Mouse (Mus musculus) stomach, embryonic 14.5 days (tissue): ENCODE data around the gene Rfc2. TPM values are rescaled to one million over a fixed set of nuclear protein-coding genes. Genes with fewer than 3 reads are reported as not detected.
A peak's percentile ranks its signal among the peaks of the same experiment; 100 is the strongest.

ENCODE experiments used
- ATAC-seq: fragments of 200-750 bp; cut with Nextera tagmentation; 2 replicates; pipeline ENCODE4 v1.8.0; 2017; ENCODE audit warnings: low read depth, moderate TSS enrichment; ENCODE audit not compliant: insufficient number of reproducible peaks, insufficient read depth, low FRiP score
- H3K27ac ChIP-seq: fragments of 300-500 bp; sonication (generic); 2 replicates; pipeline ENCODE4 v1.5.1; 2014; ENCODE audit warnings: mild to moderate bottlenecking, low read length, moderate library complexity, mixed read lengths
- H3K27me3 ChIP-seq: fragments of 300-500 bp; sonication (generic); 2 replicates; pipeline ENCODE4 v1.6.1; 2014; ENCODE audit warnings: low read length, control low read depth, mixed read lengths; ENCODE audit not compliant: control insufficient read depth, insufficient read depth
- H3K36me3 ChIP-seq: fragments of 300-500 bp; sonication (generic); 2 replicates; pipeline ENCODE4 v1.6.1; 2014; ENCODE audit warnings: mild to moderate bottlenecking, control low read depth, low read length, moderate library complexity, mixed read lengths; ENCODE audit not compliant: control insufficient read depth, insufficient read depth
- H3K4me1 ChIP-seq: fragments of 300-500 bp; sonication (generic); 2 replicates; pipeline ENCODE4 v1.6.1; 2014; ENCODE audit warnings: low read length, control low read depth, mixed read lengths; ENCODE audit not compliant: control insufficient read depth, insufficient read depth
- H3K4me2 ChIP-seq: fragments of 300-500 bp; sonication (generic); replicated peaks from 2 replicates; pipeline ENCODE4 v1.6.1; 2014; ENCODE audit warnings: low read depth, low read length, control low read depth
- H3K4me3 ChIP-seq: fragments of 300-500 bp; sonication (generic); 2 replicates; pipeline ENCODE4 v1.5.1; 2014; ENCODE audit warnings: low read depth, low read length, control low read depth
- H3K9ac ChIP-seq: fragments of 300-500 bp; sonication (generic); replicated peaks from 2 replicates; pipeline ENCODE4 v1.6.1; 2014; ENCODE audit warnings: low read depth, mild to moderate bottlenecking, control low read depth, low read length, moderate library complexity, mixed read lengths
- H3K9me3 ChIP-seq: fragments of 300-500 bp; sonication (generic); 2 replicates; pipeline ENCODE4 v1.6.1; 2016; ENCODE audit warnings: low read depth, low read length, control low read depth; ENCODE audit not compliant: control insufficient read depth
- WGBS: fragments of 180-500 bp; shearing (Covaris S2); extraction: QIAGEN DNeasy Blood & Tissue Kit; methylation state at CpG from one replicate; pipeline ENCODE4 v1.1.7; 2014; 5-methylcytosine and 5-hydroxymethylcytosine counted together
- polyA plus RNA-seq: library from polyadenylated mRNA; unstranded; fragments of >200 nt; fragmentation: Nextera tagmentation; extraction: Ambion mirVana; gene quantifications from 2 replicates; pipeline ENCODE4 v1.2.1, GENCODE M21; 2014

The Rfc2 gene
- polyA plus RNA-seq, 1 experiment from 2014 or later: 285 TPM

GRCm38 (mm10) chr5:134545242-134545629 is 35.9 kb upstream of the Rfc2 start:
- H3K4me1 ChIP-seq: peaks cover 29% of the 10 kb centered on the region
- no peaks in the 10 kb centered on the region for H3K36me3 ChIP-seq
- no peak for ATAC-seq
- no peaks in the 10 kb centered on the region for H3K27me3 ChIP-seq
- H3K9me3 ChIP-seq: no peaks in the 10 kb centered on the region
- no peak overlapping the region for H3K9ac ChIP-seq
- H3K4me2 ChIP-seq: no peak overlapping the region
- no peak overlapping the region for H3K4me3 ChIP-seq
- WGBS: 50% methylated on average over 3 of the region's 3 CpGs
- no peak overlapping the region for H3K27ac ChIP-seq

DNA sequence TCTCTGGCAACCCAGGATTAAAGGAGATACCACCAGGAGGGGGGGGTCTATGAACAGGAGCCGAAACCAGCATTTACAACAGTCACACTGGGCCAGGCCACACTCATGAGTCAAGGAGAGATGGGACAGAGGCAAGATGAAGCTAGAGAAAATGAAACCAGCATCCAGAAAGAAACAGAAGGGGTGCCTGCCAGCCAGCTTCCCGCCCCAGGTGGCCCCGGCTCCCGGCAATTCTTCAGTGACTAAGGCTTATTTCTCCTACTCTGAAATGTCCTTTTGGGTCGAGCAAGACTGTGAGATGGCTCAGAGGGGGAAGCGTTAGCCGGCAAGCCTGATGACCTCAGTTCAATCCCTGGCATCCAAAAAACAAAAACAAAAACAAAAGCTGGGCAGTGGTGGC is 34.4 kb upstream of the Rfc2 start:
- Histone ChIP-seq H3K4me2 (no peak overlapping the region), H3K36me3 (no peaks in the 10 kb centered on the region), H3K9ac (no peak overlapping the region), H3K9me3 (no peaks in the 10 kb centered on the region), H3K27ac (no peak overlapping the region), H3K27me3 (no peaks in the 10 kb centered on the region), H3K4me3 (no peak overlapping the region), H3K4me1 (peaks cover 22% of the 10 kb centered on the region)
- no peak for ATAC-seq
- WGBS: 87% methylated on average over 7 of the region's 7 CpGs

DNA sequence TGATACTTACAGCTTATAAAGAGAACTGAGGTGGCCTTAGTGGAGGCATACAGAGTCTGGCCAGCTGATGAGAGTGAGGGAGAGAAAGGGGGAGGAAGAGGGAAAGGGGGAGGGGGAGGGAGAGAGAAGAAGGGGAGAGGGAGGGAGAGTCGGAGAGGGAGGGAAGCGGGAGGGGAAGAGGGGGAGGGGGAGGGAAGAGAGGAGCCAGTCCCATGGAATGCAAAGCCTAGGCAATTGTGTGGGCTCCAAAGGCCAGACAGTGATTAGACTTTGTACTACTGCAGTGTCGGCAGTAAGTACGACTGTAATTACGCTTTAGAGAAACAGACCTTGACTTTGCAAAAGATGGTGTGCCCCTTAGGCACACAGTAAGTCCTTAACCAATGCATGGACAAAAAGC is 32.9 kb upstream of the Rfc2 start:
- no peak overlapping the region for H3K27ac ChIP-seq
- no peaks in the 10 kb centered on the region for H3K9me3 ChIP-seq
- H3K4me1 ChIP-seq: peaks cover 24% of the 10 kb centered on the region
- H3K36me3 ChIP-seq: no peaks in the 10 kb centered on the region
- no peaks in the 10 kb centered on the region for H3K27me3 ChIP-seq
- H3K9ac ChIP-seq: no peak overlapping the region
- 48% methylated on average over 5 of the region's 5 CpGs for WGBS
- no peak for ATAC-seq
- H3K4me3 ChIP-seq: no peak overlapping the region
- H3K4me2 ChIP-seq: no peak overlapping the region

DNA sequence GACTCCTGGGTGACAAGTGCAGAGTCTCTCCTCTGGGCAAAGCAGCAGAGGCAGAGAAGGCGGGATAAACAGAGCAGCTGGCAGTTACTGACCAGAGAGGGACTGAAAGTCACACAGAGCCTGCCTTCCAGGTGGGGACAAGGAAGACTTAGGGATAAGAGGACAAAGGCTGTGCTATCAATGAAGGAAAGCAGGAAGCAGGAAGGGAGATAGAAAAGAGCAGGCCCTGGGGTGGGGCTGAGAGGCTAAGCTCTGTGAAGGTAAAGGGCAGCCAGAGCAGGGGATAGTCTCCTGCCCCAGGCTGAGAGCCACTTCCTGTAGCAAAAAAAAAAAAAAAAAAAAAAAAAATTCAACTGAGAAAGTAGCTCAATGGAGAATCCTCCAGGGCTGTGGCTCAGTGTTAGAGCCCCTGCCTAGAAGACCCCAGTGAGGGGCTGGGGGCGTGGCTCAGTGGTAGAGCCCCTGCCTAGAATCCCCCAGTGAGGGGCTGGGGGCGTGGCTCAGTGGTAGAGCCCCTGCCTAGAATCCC is 31.5 kb upstream of the Rfc2 start:
- Histone ChIP-seq H3K4me1 (peaks cover 24% of the 10 kb centered on the region), H3K4me2 (no peak overlapping the region)

GRCm38 (mm10) chr5:134550836-134551232 is 30.3 kb upstream of the Rfc2 start:
- peak overlapping the region; percentile 60 for H3K4me3 ChIP-seq
- H3K9me3 ChIP-seq: no peaks in the 10 kb centered on the region
- no peak for ATAC-seq
- H3K4me1 ChIP-seq: peaks cover 33% of the 10 kb centered on the region
- peak overlapping the region; percentile 90; the same call in 1 of the 2 replicates for H3K27ac ChIP-seq
- no peaks in the 10 kb centered on the region for H3K36me3 ChIP-seq
- peak overlapping the region; percentile 88 for H3K4me2 ChIP-seq
- H3K27me3 ChIP-seq: no peaks in the 10 kb centered on the region
- H3K9ac ChIP-seq: peak overlapping the region; percentile 74; the same call in 1 of the 2 replicates
- WGBS: 8% methylated on average over 6 of the region's 6 CpGs

More for the DNA sequence above, 31.5 kb upstream of the Rfc2 start:
- H3K4me3 ChIP-seq: no peak overlapping the region
- H3K27ac ChIP-seq: no peak overlapping the region
- no peak for ATAC-seq
- H3K36me3 ChIP-seq: no peaks in the 10 kb centered on the region
- H3K27me3 ChIP-seq: no peaks in the 10 kb centered on the region
- WGBS: 80% methylated on average over 3 of the region's 3 CpGs
- no peaks in the 10 kb centered on the region for H3K9me3 ChIP-seq
- H3K9ac ChIP-seq: no peak overlapping the region

- peak overlapping the region; percentile 74 for H3K9ac ChIP-seq
- peaks cover 34% of the 10 kb centered on the region for H3K4me1 ChIP-seq
- peak overlapping the region; percentile 60 for H3K4me3 ChIP-seq
- H3K27me3 ChIP-seq: no peaks in the 10 kb centered on the region
- peak overlapping the region; percentile 88 for H3K4me2 ChIP-seq
- H3K9me3 ChIP-seq: no peaks in the 10 kb centered on the region
- H3K36me3 ChIP-seq: no peaks in the 10 kb centered on the region
- ATAC-seq: peak; percentile 1; the same call in 1 of the 2 replicates
- peak overlapping the region; percentile 90 for H3K27ac ChIP-seq
- under 1% methylated on average over 51 of the region's 52 CpGs for WGBS
Measured at GRCm38 (mm10) chr5:134551233-134552109, 29.7 kb upstream of the Rfc2 start.

DNA sequence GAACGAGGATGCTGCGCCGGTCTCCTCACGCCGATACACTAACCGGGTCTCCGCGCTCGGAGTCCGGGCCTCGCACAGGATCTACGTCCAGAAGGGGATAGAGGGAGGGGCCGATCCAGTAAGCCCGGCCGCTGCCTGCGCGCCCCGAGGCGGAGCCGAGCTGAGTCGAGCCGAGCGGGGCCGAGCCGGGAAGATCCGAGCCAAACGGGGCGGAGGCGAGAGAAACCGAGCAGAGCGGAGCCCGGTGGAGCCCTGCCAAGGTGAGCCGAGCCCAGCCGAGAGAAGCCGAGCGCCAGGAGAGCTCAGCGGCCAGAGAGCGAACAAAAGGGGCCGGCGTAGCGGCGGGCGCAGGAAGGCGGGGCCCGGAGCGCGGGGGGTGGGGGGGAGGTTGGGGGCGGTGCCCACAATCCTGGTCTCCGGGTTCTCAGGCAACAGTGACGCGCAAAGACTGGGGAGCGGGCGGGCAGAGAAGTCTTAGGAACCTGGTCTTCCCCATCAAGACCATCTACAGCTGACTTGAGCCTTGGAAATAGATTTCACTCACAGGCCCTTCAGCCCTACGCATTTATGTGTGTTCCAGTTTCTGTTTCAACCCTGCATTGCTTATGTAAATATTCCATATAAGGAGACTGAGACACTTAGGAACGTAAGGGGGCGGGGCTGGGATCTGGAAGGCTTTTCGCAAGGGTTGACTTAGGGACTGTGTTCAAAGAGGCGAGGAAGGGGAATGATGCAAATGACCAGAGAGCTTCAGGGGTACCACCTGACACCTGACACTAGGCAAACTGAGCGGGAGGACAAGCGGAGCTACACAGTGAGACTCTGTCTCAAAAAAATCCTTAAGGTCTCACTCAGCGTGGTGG is 28.8 kb upstream of the Rfc2 start, which contains the start of gene Clip2:
Gene Clip2, minus strand, starts transcription at position 325 of the 863 bp plus-strand sequence.
- Histone ChIP-seq H3K4me1 (peaks cover 34% of the 10 kb centered on the region), H3K27me3 (no peaks in the 10 kb centered on the region), H3K4me2 (peak within 1 kb of the TSS; percentile 88), H3K4me3 (peak within 1 kb of the TSS; percentile 60), H3K27ac (peak within 1 kb of the TSS; percentile 90), H3K9me3 (no peaks in the 10 kb centered on the region), H3K36me3 (no peaks in the 10 kb centered on the region), H3K9ac (peak within 1 kb of the TSS; percentile 74)
- peak; percentile 93 for ATAC-seq
- WGBS: under 1% methylated on average over 59 of the region's 61 CpGs

GRCm38 (mm10) chr5:134553951-134554546 is 27.1 kb upstream of the Rfc2 start:
- Histone ChIP-seq H3K4me1 (peaks cover 29% of the 10 kb centered on the region), H3K4me2 (no peak overlapping the region), H3K9me3 (no peaks in the 10 kb centered on the region), H3K27ac (no peak overlapping the region), H3K4me3 (no peak overlapping the region), H3K27me3 (no peaks in the 10 kb centered on the region), H3K36me3 (no peaks in the 10 kb centered on the region), H3K9ac (no peak overlapping the region)
- WGBS: 73% methylated on average over 5 of the region's 5 CpGs
- no peak for ATAC-seq
